Mouse (Mus musculus): ENCODE measurements around the gene Kcnab1.

GRCm38 (mm10) chr3:65405781-65406180 lies 296.6 kb downstream of the Kcnab1 start:
- no peak for TF ChIP-seq CTCF (conservative IDR thresholded peaks at IDR 0.05 in 1 of 2, IDR thresholded peaks at IDR 0.05 in 1 of 2; ENCODE audit: low read depth in 2 of 2, low read length in 2 of 2)
- TF ChIP-seq SMC3 (IDR thresholded peaks at IDR 0.05; ENCODE audit: low read depth, low read length) = no peak
- no peak for TF ChIP-seq EP300 (IDR thresholded peaks at IDR 0.05; ENCODE audit: low read length)
- TF ChIP-seq POLR2A (IDR thresholded peaks at IDR 0.05; ENCODE audit: low read depth, low read length) = no peak
- no peak for TF ChIP-seq HCFC1 (IDR thresholded peaks at IDR 0.05; ENCODE audit: low read depth, low read length)
- no peak for TF ChIP-seq MXI1 (IDR thresholded peaks at IDR 0.05; ENCODE audit: low read depth, low read length)
- TF ChIP-seq JUND (conservative IDR thresholded peaks at IDR 0.05; ENCODE audit: low read depth, low read length) = no peak
- no peak for TF ChIP-seq UBTF (IDR thresholded peaks at IDR 0.05; ENCODE audit: low read depth, low read length)
- TF ChIP-seq SIN3A (IDR thresholded peaks at IDR 0.05; ENCODE audit: low read length) = no peak
